Mouse (Mus musculus) cerebellum, adult 8-10 months (tissue): ENCODE results near the gene Gpc1.

Experiments
- DNase-seq: peaks from one replicate; pipeline ENCODE4 v3.0.0; 2022

Gpc1 gene

GRCm38 (mm10) chr1:92831188-92832001, at the start of gene Gpc1:
Gene Gpc1, plus strand, starts transcription at chr1:92831645.
- DNase-seq = peak; percentile 91

- DNase-seq = no peak
These were observed 49.6 kb upstream of the Gpc1 start for GRCm38 (mm10) chr1:92781862-92782261.

- DNase-seq = no peak
These were observed 48.9 kb upstream of the Gpc1 start for GRCm38 (mm10) chr1:92782587-92782986.

GRCm38 (mm10) chr1:92787221-92787620, 44.2 kb upstream of the Gpc1 start:
- DNase-seq = peak; percentile 27

- DNase-seq = no peak
These were observed 43.4 kb upstream of the Gpc1 start for GRCm38 (mm10) chr1:92788049-92788448.

GRCm38 (mm10) chr1:92790628-92791027, 40.8 kb upstream of the Gpc1 start:
- no peak for DNase-seq

GRCm38 (mm10) chr1:92791070-92791831, 40.2 kb upstream of the Gpc1 start:
- DNase-seq = no peak

GRCm38 (mm10) chr1:92793781-92794180, 37.7 kb upstream of the Gpc1 start:
- no peak for DNase-seq

- DNase-seq = no peak
These were observed 33.0 kb upstream of the Gpc1 start for GRCm38 (mm10) chr1:92798425-92798824.

GRCm38 (mm10) chr1:92799653-92800052, 31.8 kb upstream of the Gpc1 start:
- no peak for DNase-seq

GRCm38 (mm10) chr1:92802362-92802761, 29.1 kb upstream of the Gpc1 start:
- DNase-seq = no peak

- DNase-seq = no peak
These were observed 28.1 kb upstream of the Gpc1 start for GRCm38 (mm10) chr1:92803376-92803775.

- no peak for DNase-seq
These were observed 26.3 kb upstream of the Gpc1 start for GRCm38 (mm10) chr1:92805181-92805580.

- DNase-seq = no peak
These were observed 25.6 kb upstream of the Gpc1 start for GRCm38 (mm10) chr1:92805836-92806235.

- DNase-seq = no peak
These were observed 24.7 kb upstream of the Gpc1 start for GRCm38 (mm10) chr1:92806720-92807119.

- DNase-seq = no peak
These were observed 21.8 kb upstream of the Gpc1 start for GRCm38 (mm10) chr1:92809621-92810020.

- DNase-seq = no peak
These were observed 17.1 kb upstream of the Gpc1 start for GRCm38 (mm10) chr1:92814319-92814718.

GRCm38 (mm10) chr1:92815100-92815499, 16.3 kb upstream of the Gpc1 start:
- no peak for DNase-seq

- no peak for DNase-seq
These were observed 15.6 kb upstream of the Gpc1 start for GRCm38 (mm10) chr1:92815756-92816294.

- no peak for DNase-seq
These were observed 738 bp upstream of the Gpc1 start for GRCm38 (mm10) chr1:92830626-92831187.

GRCm38 (mm10) chr1:92832011-92833010, 866 bp downstream of the Gpc1 start:
- peak; percentile 59 for DNase-seq
